Mouse (Mus musculus) liver, adult 2 months (tissue): ENCODE measurements around the gene Csmd2.

Source experiments
- CTCF ChIP-seq: fragments of 200-500 bp; IDR thresholded peaks from 2 replicates; pipeline ENCODE4 v1.5.1; 2011; ENCODE audit warnings: low read depth, low read length, control low read depth
- POLR2A ChIP-seq: fragments of 200-500 bp; IDR thresholded peaks from 2 replicates; pipeline ENCODE4 v1.6.1; 2011; ENCODE audit warnings: low read length, control low read depth; ENCODE audit not compliant: insufficient read depth; ENCODE audit errors: extremely low read depth

- no peak for TF ChIP-seq CTCF
- no peak for TF ChIP-seq POLR2A
Measured at GRCm38 (mm10) chr4:128067189-128067588, 79.5 kb downstream of the Csmd2 start.
